Mouse (Mus musculus) activated CD4-positive, CD25-positive, alpha-beta regulatory T cell, adult 9 weeks (primary cell): ENCODE measurements around the gene Eef1akmt3. TPM values are rescaled to one million over a fixed set of nuclear protein-coding genes. Genes with fewer than 3 reads are reported as not detected.

Source experiments
- polyA plus RNA-seq: library from polyadenylated mRNA; unstranded; fragments of 100-300 nt; shearing (Covaris generic); gene quantifications from one replicate; pipeline ENCODE4 v1.2.1, GENCODE M21; 2017

Gene Eef1akmt3
- 0.17 TPM for polyA plus RNA-seq

GRCm38 (mm10) chr10:127041274-127041766, at the start of gene Eef1akmt3, which contains the start of gene Mettl1:
Gene Eef1akmt3, minus strand, starts transcription at chr10:127041513.
Gene Mettl1, plus strand, starts transcription at chr10:127041414.

GRCm38 (mm10) chr10:127075080-127075479, 33.8 kb upstream of the Eef1akmt3 start, which contains the start of gene Agap2:
Gene Agap2, plus strand, starts transcription at chr10:127075284.

GRCm38 (mm10) chr10:127070190-127071121, 29.1 kb upstream of the Eef1akmt3 start, which contains the start of gene Tspan31:
Gene Tspan31, minus strand, starts transcription at chr10:127070264.

DNA sequence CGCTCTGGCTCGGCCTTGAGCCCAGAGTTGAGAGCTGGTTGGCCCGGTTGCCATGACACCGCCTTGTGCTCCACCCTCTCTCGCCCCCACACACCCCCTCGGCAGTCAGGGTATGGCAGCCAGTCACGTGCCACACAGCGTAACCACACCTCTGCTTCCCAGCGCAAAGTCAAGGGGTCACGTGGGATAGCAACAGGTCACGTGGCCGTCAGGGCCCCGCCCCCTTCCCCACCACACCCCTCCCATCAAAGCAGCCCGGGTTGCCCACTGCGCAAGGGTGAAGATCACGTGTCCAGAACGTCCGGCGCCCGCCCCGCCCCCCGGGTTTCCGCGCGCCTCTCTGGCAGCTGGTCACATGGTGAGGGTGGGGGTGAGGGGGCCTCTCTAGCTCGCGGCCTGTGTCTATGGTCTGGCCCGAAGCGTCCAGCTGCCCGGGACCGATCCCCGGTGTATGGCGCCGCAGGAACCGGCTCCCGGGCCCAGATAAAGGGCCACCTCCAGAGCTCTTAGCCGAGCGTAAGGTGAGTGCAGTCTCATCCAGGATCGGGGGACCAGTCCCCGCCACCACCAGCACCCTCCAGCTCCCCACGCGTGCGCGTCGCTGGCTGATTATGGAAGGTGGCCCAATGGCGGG, 22.0 kb upstream of the Eef1akmt3 start, which contains the start of gene Cdk4:
Gene Cdk4, plus strand, starts transcription at position 296 of the 634 bp plus-strand sequence.

GRCm38 (mm10) chr10:127059968-127060916, 18.9 kb upstream of the Eef1akmt3 start, which contains the start of gene March9:
Gene March9, minus strand, starts transcription at chr10:127060184.

DNA sequence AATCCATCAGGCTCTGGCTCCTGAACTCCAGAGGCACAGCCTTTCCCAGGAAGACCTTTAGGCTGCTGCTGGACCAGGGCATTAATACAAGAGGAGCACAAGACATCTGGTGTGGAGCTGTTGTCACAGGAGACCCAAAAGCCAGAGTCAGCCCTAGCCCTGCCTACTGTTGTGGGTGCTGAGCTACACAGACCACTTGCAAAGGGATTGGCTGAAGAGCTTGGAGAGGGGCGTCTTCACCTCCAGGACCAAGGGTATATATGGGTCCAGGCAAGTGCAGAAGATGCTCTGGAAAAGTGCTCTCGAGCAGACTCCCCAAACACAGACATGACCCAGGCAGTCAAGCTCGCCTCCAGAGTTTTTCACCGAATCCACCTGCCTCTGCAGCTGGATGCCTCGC, 6.6 kb upstream of the Eef1akmt3 start, which contains the start of gene Cyp27b1:
Gene Cyp27b1, plus strand, starts transcription at position 297 of the 400 bp plus-strand sequence.

DNA sequence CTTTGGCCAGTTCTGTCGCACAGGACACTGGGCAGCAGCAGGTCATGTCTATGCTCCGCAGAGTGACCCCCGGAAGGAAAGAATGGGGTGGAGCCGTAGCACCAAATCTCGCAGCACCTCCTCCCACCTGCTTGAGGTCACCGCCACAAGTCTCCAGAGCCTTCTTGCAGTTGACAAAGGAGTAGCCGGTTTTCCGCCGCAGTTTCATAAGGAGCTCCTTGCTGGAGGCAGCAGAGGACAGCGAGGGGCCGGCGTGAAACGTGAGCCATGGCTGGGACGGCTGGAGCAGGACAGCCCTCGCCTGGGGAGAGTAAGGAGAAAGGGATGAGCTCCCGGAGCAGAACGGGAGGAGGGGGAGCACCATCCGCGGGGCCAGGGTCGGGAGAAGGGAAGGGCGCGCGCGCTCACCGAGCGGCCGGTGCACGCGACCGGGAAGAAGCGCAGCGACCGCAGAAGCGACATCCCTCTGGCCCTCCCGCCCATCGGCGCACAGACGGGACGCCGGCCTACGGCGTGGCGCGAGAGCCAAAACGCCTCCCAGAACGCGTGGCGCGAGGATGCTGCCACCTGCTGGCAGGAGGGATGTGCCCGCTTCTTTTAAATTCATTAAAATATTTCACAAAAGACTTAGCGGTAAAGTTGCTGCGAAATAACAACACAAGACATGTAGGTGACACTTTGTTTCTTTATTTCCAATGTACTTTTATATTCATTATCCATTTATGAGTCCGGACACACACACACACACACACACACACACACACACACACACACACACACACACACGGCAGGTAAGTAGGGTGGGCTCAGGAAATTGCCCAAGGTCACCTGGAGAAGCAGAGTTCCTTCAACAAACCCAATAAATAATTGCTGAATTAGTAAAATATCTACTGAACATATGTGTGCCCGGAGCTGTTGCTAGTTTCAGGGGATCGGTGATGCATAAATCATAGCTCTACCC, 10.7 kb downstream of the Eef1akmt3 start, which contains the start of gene Tsfm:
Gene Tsfm, minus strand, starts transcription at position 505 of the 961 bp plus-strand sequence.

DNA sequence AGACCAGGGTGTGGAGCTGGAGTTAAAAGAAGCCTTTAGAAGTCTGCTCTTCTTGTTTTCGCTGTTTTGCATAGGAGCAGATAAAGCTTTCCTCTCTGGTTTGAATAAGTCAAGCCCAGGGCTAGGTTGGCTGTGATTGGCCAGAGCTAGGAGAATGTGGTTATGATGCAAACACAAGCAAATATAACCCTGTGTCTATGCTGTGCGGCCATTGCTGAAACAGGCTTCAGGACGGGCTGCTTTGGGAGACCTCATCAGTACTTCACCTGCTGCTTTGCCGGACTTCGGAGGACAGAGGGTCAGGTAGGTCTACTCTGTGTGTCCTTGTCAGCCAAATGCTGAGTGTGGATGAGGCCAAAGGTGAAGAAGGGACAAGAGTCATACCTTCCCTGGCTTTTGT, 40.8 kb downstream of the Eef1akmt3 start, which contains the start of gene Avil:
Gene Avil, plus strand, starts transcription at position 181 of the 400 bp plus-strand sequence.

Other genes with a start within 250 kb of the Eef1akmt3 start
- gene Atp23, start 140.2 kb downstream of the Eef1akmt3 start, polyA plus RNA-seq: 10.5 TPM
- gene Ctdsp2, start 62.8 kb downstream of the Eef1akmt3 start, polyA plus RNA-seq: 16.0 TPM
- gene Avil, start 40.8 kb downstream of the Eef1akmt3 start, polyA plus RNA-seq: 0.15 TPM
- 46.6 TPM for gene Tsfm, start 10.7 kb downstream of the Eef1akmt3 start, polyA plus RNA-seq
- 22.3 TPM for gene Mettl1, start 99 bp downstream of the Eef1akmt3 start, polyA plus RNA-seq
- gene Cyp27b1, start 6.7 kb upstream of the Eef1akmt3 start, polyA plus RNA-seq: 0.17 TPM
- 0.23 TPM for gene March9, start 18.7 kb upstream of the Eef1akmt3 start, polyA plus RNA-seq
- gene Cdk4, start 22.0 kb upstream of the Eef1akmt3 start, polyA plus RNA-seq: 367 TPM
- gene Tspan31, start 28.8 kb upstream of the Eef1akmt3 start, polyA plus RNA-seq: 116 TPM
- 30.6 TPM for gene Agap2, start 33.8 kb upstream of the Eef1akmt3 start, polyA plus RNA-seq
- 200 TPM for gene Os9, start 79.6 kb upstream of the Eef1akmt3 start, polyA plus RNA-seq
- 589 TPM for gene B4galnt1, start 123.7 kb upstream of the Eef1akmt3 start, polyA plus RNA-seq
- gene Slc26a10, start 139.1 kb upstream of the Eef1akmt3 start, polyA plus RNA-seq: 6.3 TPM
- gene Arhgef25, start 148.6 kb upstream of the Eef1akmt3 start, polyA plus RNA-seq: 0.40 TPM
- gene Dtx3, start 154.2 kb upstream of the Eef1akmt3 start, polyA plus RNA-seq: 130 TPM
- gene Pip4k2c, start 170.1 kb upstream of the Eef1akmt3 start, polyA plus RNA-seq: 44.1 TPM
- 0.33 TPM for gene Kif5a, start 221.8 kb upstream of the Eef1akmt3 start, polyA plus RNA-seq
- gene Dctn2, start 224.9 kb upstream of the Eef1akmt3 start, polyA plus RNA-seq: 118 TPM
- 9.3 TPM for gene Mbd6, start 247.5 kb upstream of the Eef1akmt3 start, polyA plus RNA-seq